Mouse (Mus musculus) adrenal gland, postnatal 10 days (tissue): Measurements from ENCODE around the gene Rtl8a. TPM values are rescaled to one million over a fixed set of nuclear protein-coding genes. Genes with fewer than 3 reads are reported as not detected.

ENCODE experiments used
- total RNA-seq, 2 experiments: library from RNA; stranded (reverse); gene quantifications; 2 replicates each; pipeline ENCODE4 v1.2.3; 2021

Gene Rtl8a
- total RNA-seq, 2 experiments from 2014 or later: 140 to 145 TPM

Other genes with a start within 250 kb of the Rtl8a start
- not detected for gene Etd, start 208.8 kb downstream of the Rtl8a start, total RNA-seq
- 10 to 100 TPM; 83.5 to 86.7 TPM for gene Rtl8c, start 35.6 kb downstream of the Rtl8a start, total RNA-seq
- gene Gm14597, start 34.7 kb downstream of the Rtl8a start, total RNA-seq: not detected
- gene Rtl8b, start 26.7 kb upstream of the Rtl8a start, total RNA-seq: 10 to 100 TPM; 87.7 to 93.6 TPM
- gene 4930502E18Rik, start 81.1 kb upstream of the Rtl8a start, total RNA-seq: not detected
- gene 1700013H16Rik, start 114.1 kb upstream of the Rtl8a start, total RNA-seq: not detected
- not detected for gene Zfp36l3, start 132.7 kb upstream of the Rtl8a start, total RNA-seq
- gene Xlr, start 154.0 kb upstream of the Rtl8a start, total RNA-seq: 1 to 10 TPM; 1.3 to 1.4 TPM